Mouse (Mus musculus) limb, embryonic 14.5 days (tissue): ENCODE results near the gene Xdh. TPM values are rescaled to one million over a fixed set of nuclear protein-coding genes. Genes with fewer than 3 reads are reported as not detected.

Experiments
- ATAC-seq: fragments of 200-750 bp; cut with Nextera tagmentation; 2 replicates; pipeline ENCODE4 v1.8.0; 2017; ENCODE audit warnings: low read depth, moderate number of reproducible peaks, moderate TSS enrichment; ENCODE audit not compliant: low FRiP score
- DNase-seq: peaks from one replicate; pipeline ENCODE4 v3.0.0-alpha.2; 2015; ENCODE audit warnings: low spot score
- H3K27ac ChIP-seq: fragments of 300-500 bp; sonication (generic); replicated peaks from 2 replicates; pipeline ENCODE4 v1.5.1; 2014; ENCODE audit warnings: low read depth, mild to moderate bottlenecking, low read length, moderate library complexity, mixed read lengths
- H3K27me3 ChIP-seq: fragments of 300-500 bp; sonication (generic); 2 replicates; pipeline ENCODE4 v1.6.1; 2014; ENCODE audit warnings: low read length, mixed read lengths; ENCODE audit not compliant: control insufficient read depth, insufficient read depth
- H3K36me3 ChIP-seq: fragments of 300-500 bp; sonication (generic); 2 replicates; pipeline ENCODE4 v1.6.1; 2014; ENCODE audit warnings: mild to moderate bottlenecking, low read length, moderate library complexity, mixed read lengths; ENCODE audit not compliant: control insufficient read depth, insufficient read depth
- H3K4me1 ChIP-seq: fragments of 300-500 bp; sonication (generic); 2 replicates; pipeline ENCODE4 v1.6.1; 2014; ENCODE audit warnings: antibody characterized with exemption, low read length, mixed read lengths; ENCODE audit not compliant: control insufficient read depth, insufficient read depth
- H3K4me2 ChIP-seq: fragments of 300-500 bp; sonication (generic); replicated peaks from 2 replicates; pipeline ENCODE4 v1.6.1; 2014; ENCODE audit warnings: low read depth, mild to moderate bottlenecking, low read length, moderate library complexity; ENCODE audit not compliant: severe bottlenecking
- H3K4me3 ChIP-seq: fragments of 300-500 bp; sonication (generic); replicated peaks from 2 replicates; pipeline ENCODE4 v1.5.1; 2014; ENCODE audit warnings: low read length
- H3K9ac ChIP-seq: fragments of 300-500 bp; sonication (generic); 2 replicates; pipeline ENCODE4 v1.6.1; 2014; ENCODE audit warnings: mild to moderate bottlenecking, low read depth, low read length, moderate library complexity; ENCODE audit not compliant: severe bottlenecking
- H3K9me3 ChIP-seq: fragments of 300-500 bp; sonication (generic); 2 replicates; pipeline ENCODE4 v1.6.1; 2016; ENCODE audit warnings: low read length; ENCODE audit not compliant: control insufficient read depth
- POLR2A ChIP-seq: fragments of 200-500 bp; IDR thresholded peaks from 2 replicates; pipeline ENCODE4 v1.8.0; 2012; ENCODE audit warnings: inconsistent platforms, mild to moderate bottlenecking, moderate library complexity, borderline replicate concordance; ENCODE audit not compliant: insufficient read depth, insufficient read length; ENCODE audit errors: extremely low read depth
- WGBS: fragments of 180-500 bp; shearing (Covaris S2); extraction: QIAGEN DNeasy Blood & Tissue Kit; methylation state at CpG from one replicate; pipeline ENCODE4 v1.1.7; 2014; 5-methylcytosine and 5-hydroxymethylcytosine counted together
- polyA plus RNA-seq, 2 experiments: library from polyadenylated mRNA; depleted of rRNA in 1 of 2; stranded (reverse) in 1 of 2; unstranded in 1 of 2; fragments of >200 nt; fragmentation: Nextera tagmentation in 1 of 2; extraction: Ambion mirVana in 1 of 2; gene quantifications; 2 replicates each; pipeline versions ENCODE4 v1.2.1 to v1.2.3; 2012 to 2014

The Xdh gene
- polyA plus RNA-seq (2012; rRNA removed) (0.72 and 1.5 TPM in 2 replicates), polyA plus RNA-seq (2014; fragmentation: Nextera tagmentation; extraction: Ambion mirVana) (1.1 and 1.5 TPM in 2 replicates)

GRCm38 (mm10) chr17:73950062-73950735 lies at the start of gene Xdh:
Xdh (minus strand) TSS chr17:73950196.
- WGBS, result 77% methylated on average over 13 of the region's 13 CpGs
- Histone ChIP-seq H3K4me3 (no peak within 1 kb of the TSS), H3K27ac (no peak within 1 kb of the TSS), H3K27me3 (no peaks in the 10 kb centered on the region), H3K9ac (no peak within 1 kb of the TSS), H3K36me3 (no peaks in the 10 kb centered on the region), H3K4me1 (peaks cover 4% of the 10 kb centered on the region; the same call in 1 of the 2 replicates), H3K4me2 (no peak within 1 kb of the TSS), H3K9me3 (no peaks in the 10 kb centered on the region)
- ATAC-seq (no peak), DNase-seq (no peak)
- TF ChIP-seq POLR2A, result no peak

- Histone ChIP-seq H3K9ac (no peak overlapping the region), H3K27me3 (no peaks in the 10 kb centered on the region), H3K9me3 (no peaks in the 10 kb centered on the region), H3K4me1 (no peaks in the 10 kb centered on the region), H3K27ac (no peak overlapping the region), H3K36me3 (no peaks in the 10 kb centered on the region), H3K4me3 (no peak overlapping the region), H3K4me2 (no peak overlapping the region)
- WGBS, result 83% methylated on average over 13 of the region's 13 CpGs
- DNase-seq (no peak), ATAC-seq (no peak)
- no peak for TF ChIP-seq POLR2A
Observed at GRCm38 (mm10) chr17:73995907-73996645, 46.1 kb upstream of the Xdh start.

GRCm38 (mm10) chr17:73991264-73991663 lies 41.3 kb upstream of the Xdh start:
- WGBS, result 84% methylated on average over 4 of the region's 4 CpGs
- no peak for TF ChIP-seq POLR2A

GRCm38 (mm10) chr17:73986571-73986970 lies 36.6 kb upstream of the Xdh start:
- DNase-seq, result no peak
- no peak overlapping the region for H3K4me2 ChIP-seq
- H3K27ac ChIP-seq, result no peak overlapping the region
- no peak overlapping the region for H3K4me3 ChIP-seq
- H3K9me3 ChIP-seq, result no peaks in the 10 kb centered on the region
- ATAC-seq, result no peak
- H3K27me3 ChIP-seq, result no peaks in the 10 kb centered on the region
- WGBS, result 85% methylated on average over 2 of the region's 2 CpGs
- H3K4me1 ChIP-seq, result peaks cover 7% of the 10 kb centered on the region; the same call in 1 of the 2 replicates
- H3K36me3 ChIP-seq, result no peaks in the 10 kb centered on the region
- no peak overlapping the region for H3K9ac ChIP-seq
- no peak for TF ChIP-seq POLR2A

More at GRCm38 (mm10) chr17:73991264-73991663, 41.3 kb upstream of the Xdh start:
- no peaks in the 10 kb centered on the region for H3K9me3 ChIP-seq
- no peak overlapping the region for H3K27ac ChIP-seq
- no peaks in the 10 kb centered on the region for H3K36me3 ChIP-seq
- no peak overlapping the region for H3K4me2 ChIP-seq
- no peaks in the 10 kb centered on the region for H3K4me1 ChIP-seq
- no peak overlapping the region for H3K4me3 ChIP-seq
- no peaks in the 10 kb centered on the region for H3K27me3 ChIP-seq
- DNase-seq (no peak), ATAC-seq (no peak)
- H3K9ac ChIP-seq, result no peak overlapping the region

- ATAC-seq (no peak), DNase-seq (no peak)
- H3K4me3 ChIP-seq, result no peak overlapping the region
- H3K4me1 ChIP-seq, result peaks cover 7% of the 10 kb centered on the region; the same call in 1 of the 2 replicates
- no peaks in the 10 kb centered on the region for H3K9me3 ChIP-seq
- no peak overlapping the region for H3K9ac ChIP-seq
- H3K4me2 ChIP-seq, result no peak overlapping the region
- 92% methylated on average over 4 of the region's 4 CpGs for WGBS
- no peak overlapping the region for H3K27ac ChIP-seq
- H3K27me3 ChIP-seq, result no peaks in the 10 kb centered on the region
- TF ChIP-seq POLR2A, result no peak
- H3K36me3 ChIP-seq, result no peaks in the 10 kb centered on the region
Observed at GRCm38 (mm10) chr17:73985936-73986335, 35.9 kb upstream of the Xdh start.
